Mouse (Mus musculus) B cell, adult 2 months (primary cell): ENCODE results near the gene Coq4.

Source experiments
- DNase-seq, 2 experiments: peaks; one replicate each; pipeline ENCODE4 v3.0.0; 2022

The Coq4 gene

DNA sequence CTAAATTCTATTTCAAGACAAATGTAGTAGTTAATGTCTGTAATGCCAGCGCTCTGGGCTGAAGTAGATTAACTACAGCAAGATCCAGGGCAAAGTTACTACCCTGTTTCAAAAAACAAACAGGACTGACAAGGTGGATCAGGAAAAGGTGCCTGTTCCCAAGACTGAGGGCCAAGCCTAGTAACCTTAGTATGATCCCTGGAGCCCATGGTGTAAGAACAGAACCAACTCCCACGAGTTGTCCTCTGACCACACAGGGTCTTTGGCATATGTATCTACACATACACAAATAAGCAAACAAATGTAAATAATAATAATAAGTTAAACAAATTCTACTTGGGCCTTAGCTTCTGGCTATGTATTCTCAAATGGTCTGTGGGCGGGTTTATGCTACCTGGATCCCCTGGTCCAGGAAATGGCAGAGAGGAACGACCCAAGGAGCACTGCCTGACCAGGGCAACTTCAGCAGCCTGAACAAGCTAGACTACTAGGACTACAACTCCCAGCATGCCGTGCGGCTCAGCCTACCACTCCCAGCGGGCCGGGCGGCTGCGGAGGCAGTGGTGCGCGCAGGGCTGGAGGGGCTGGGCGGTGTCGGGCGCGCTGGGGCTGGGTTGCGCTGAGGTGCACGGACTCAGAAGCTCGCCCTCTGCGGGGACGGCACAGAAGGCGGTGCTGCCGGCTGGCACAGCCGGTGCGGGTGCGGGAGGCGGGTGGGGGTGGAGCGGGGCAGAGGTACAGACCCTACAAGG lies 15.0 kb downstream of the Coq4 start, which contains the start of gene Slc27a4:
Gene Slc27a4 (plus strand): TSS at position 560 of the 752 bp plus-strand sequence.
- peak; percentile 95 for DNase-seq

DNA sequence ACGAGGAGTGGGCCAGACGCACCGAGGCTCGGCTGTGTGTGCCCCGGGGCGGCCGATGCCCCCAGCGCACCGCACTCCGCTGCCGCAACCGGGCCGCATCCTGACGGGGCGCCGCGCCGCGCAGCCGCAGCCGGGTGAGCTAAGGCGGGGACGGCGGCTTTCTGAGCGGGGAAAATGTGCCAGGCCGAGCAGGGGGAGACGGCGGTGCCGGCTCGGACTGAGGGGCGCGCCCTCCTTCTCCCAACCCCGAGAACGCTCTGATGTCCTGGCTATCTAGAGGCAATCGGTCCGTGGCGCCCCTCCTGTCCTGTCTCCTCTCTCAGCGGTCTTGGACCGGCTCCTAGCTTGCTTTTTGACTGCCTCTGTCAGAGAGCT lies 15.5 kb downstream of the Coq4 start:
- DNase-seq: no peak

DNA sequence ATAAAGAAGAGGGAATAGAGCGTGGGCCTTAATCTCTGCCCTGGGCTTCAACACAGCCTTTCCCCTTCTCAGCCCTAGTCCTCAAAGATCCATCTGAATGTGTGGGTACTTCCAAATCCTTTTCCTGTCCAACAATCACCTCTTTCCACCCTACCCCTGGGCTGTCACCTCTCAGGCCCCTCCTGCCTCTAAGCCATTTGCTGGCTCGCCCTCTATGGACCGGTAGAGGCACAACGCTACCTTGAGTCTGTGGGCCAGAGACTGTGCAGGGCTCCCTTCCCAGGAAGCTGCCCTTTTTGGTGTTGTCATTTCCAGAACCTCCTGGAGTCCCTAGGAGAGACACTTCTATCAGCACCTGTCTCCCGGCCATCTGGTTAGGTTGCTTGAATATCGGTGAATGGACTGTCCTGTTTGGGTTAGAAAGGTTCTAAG lies 16.1 kb downstream of the Coq4 start:
- peak; percentile 29 to 42 for DNase-seq

DNA sequence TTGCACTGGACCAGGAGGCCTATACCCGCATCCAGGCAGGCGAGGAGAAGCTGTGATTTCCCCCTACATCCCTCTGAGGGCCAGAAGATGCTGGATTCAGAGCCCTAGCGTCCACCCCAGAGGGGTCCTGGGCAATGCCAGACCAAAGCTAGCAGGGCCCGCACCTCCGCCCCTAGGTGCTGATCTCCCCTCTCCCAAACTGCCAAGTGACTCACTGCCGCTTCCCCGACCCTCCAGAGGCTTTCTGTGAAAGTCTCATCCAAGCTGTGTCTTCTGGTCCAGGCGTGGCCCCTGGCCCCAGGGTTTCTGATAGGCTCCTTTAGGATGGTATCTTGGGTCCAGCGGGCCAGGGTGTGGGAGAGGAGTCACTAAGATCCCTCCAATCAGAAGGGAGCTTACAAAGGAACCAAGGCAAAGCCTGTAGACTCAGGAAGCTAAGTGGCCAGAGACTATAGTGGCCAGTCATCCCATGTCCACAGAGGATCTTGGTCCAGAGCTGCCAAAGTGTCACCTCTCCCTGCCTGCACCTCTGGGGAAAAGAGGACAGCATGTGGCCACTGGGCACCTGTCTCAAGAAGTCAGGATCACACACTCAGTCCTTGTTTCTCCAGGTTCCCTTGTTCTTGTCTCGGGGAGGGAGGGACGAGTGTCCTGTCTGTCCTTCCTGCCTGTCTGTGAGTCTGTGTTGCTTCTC lies 28.5 kb downstream of the Coq4 start:
- no peak for DNase-seq

DNA sequence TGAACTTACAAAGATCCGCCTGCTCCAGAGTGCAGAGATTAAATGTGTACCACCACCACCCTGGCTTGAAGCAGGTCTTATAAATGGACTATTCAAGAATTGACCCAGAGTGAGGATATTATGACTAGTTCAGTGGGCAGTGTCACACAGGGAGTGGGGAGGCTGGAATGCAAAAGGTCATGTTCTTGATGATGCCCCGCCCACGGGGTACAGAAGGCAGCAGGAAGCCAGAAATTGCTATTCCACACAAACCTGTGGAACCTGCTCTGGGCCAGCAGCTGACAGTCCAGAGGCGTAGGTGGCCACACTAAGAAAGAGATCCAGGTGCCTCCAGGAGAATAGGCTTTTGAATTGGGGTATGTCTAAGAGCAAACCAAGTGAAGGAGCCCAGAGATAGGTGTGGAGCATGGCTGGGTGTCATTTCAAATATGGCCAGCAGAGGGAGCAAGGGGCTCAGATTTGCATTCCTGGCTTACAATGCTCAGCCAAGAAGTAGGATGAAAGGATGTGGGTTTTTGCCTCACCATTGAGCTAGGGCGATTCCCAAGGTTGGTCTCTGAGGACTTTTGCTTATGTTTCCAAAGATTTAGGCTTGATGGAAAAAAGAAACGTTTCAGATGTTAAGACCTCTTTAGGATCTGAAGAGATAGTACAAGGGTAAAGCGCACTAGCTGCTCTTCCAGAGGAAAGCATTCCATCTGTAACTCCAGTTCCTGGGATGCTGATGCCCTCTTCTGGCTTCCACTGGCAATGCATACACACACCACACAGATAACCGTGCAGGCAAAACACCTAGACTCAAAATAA lies 30.3 kb downstream of the Coq4 start:
- DNase-seq: peak; percentile 85 to 87

DNA sequence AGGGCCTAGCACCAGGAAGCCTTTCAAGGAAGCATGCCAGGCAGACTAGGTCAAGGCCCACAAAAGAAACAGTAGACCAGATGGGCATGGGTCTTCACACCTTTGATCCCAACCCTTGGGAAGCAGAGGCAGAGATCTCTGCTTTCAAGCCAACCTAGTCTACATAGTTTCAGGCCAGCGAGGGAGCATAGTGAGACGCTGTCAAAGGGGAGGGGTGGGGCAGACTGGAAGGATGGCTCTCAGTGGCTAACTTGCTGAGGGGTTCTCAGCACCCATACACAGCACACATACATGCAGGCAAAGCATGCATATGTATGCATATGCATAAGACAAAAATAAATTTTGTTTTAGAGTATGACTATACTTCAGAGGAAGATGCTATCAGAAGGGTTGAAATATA lies 32.1 kb downstream of the Coq4 start:
- no peak for DNase-seq

DNA sequence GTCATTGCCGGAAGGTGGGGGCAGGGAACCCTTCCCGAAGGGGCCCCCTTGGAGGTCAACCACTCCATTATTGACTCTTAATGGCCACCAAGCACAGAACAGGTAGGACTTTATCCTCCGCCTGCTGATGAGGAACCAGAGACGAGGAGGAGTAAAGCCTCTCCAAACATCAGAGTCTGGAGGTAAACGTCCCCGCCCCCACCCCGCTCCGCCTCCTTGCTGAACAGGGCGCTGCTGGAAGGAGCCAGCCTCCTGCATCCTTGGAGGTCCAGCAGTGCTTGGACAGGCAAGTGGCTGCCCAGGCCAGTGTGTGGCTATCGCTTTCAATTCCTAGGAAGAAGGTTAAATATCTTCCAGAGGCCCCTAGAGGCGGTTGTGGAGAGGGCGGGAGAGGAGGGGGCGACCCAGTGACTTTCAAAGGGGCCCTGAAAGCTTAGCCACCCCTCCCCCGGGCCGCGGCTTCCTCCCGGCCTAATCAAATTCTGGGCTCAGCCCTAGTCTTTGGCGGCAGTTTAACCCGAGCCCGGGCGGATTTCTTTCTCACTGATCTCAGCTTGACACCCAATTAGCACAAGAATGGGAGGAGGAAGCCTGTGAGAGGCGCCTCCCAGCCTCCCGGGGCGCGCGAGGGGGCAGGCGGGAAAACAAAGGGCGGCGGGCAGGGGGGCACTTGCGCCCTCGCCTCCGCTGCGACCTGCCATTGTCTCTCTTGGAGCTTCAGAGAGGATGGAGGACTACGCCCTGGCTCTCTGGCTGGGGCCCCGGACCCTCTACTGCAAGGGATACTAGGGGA lies 32.9 kb downstream of the Coq4 start, which contains the start of gene Urm1:
Gene Urm1 (plus strand): TSS at position 51 of the 793 bp plus-strand sequence.
- DNase-seq: peak; percentile 52 to 58

DNA sequence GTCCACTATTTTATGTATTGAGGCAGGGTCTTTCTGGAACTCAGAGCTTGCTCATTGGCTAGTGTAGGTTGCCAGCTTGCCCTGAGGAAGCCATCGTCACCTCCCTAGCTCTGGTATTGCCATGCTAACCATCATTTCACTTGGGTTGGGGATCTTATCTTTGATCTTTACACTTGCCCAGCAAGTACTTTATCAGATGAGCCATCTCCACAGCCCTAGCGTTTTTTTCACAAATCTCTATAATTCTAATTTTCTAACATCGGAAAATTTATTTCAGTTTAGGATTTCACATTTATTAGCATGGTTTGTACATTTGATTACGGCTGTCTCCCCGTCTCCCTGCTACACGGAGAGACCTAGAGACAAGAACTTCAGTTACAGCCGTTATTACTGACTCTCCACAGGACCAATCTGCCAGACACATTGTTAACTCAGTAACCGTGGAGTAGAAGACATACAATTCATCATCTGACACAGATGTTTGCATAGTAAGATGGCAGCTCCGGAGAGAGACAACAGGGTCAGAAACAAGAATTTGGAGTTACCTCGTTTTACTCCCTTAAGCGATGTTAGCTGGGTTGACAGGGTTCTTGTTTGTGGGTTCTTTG lies 39.1 kb downstream of the Coq4 start:
- no peak for DNase-seq

DNA sequence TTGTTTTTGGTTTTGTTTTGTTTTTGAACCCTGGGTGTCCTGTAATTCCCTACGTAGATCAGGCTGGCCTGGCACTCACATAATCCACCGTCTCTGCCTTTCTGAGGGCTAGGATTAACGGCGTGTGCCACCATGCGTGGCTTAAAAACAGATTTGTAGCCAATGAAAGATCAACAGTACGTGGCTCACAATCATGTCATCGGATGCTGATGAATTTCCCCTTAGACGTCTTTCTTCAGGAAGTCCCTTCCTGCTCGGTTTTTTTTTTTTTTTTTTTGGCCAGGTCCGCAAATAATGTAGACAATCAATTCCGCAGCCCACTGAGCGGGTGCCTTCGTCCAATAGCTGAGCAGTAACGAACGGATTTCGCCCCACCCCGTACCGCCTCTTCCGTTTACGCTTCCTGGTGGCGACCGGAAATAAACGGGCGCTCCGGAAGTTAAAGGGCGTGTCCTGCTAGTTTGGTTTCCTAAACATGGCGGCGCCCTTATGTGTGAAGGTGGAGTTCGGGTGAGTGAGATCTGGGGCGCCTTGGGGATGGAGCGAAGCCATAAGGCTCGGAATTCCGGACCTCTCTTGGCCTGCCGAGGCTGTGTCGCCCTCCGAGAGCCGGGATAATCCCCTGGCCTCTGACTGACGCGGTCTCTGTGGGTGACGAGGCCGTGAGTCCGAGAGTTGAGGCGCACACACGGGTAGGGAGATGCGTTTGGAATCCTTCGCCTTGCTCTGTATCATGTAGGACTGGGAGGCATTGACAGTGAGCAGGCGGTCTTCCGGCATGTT lies 39.8 kb downstream of the Coq4 start:
- peak; percentile 97 to 98 for DNase-seq

DNA sequence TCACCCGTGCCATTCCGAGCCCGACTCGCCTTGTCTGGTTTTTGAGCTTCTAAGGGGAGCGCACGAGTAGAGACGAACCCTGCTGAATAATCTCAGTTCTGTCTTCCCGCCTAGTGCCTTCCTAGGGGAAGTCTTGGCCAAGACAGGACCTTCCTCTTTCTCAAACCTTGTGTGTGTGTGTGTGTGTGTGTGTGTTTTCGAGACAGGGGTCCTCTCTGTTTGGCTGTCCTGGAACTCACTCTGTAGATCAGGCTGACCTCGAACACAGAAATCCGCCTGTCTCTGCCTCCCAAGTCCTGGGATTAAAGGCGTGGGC lies 40.4 kb downstream of the Coq4 start:
- no peak for DNase-seq

DNA sequence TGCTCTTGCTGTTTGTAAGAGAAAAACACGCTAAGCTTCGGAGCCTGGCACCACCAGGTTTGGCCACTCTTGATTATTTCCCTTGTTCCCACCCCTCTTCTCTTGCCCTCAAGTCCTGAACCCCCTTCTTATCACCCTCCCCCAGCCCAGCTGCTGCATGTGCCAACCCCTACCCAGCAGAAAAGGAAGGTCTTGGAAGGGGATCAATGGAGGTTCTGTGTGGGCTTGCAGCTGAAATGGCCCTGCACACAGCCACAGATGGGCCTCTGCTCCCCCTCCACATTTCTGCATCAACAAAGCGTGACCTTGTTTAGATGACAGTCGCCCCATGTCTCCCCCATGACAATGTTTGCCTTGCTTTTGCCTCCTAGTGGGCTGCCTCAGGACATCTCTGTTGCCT lies 43.8 kb downstream of the Coq4 start:
- no peak for DNase-seq

DNA sequence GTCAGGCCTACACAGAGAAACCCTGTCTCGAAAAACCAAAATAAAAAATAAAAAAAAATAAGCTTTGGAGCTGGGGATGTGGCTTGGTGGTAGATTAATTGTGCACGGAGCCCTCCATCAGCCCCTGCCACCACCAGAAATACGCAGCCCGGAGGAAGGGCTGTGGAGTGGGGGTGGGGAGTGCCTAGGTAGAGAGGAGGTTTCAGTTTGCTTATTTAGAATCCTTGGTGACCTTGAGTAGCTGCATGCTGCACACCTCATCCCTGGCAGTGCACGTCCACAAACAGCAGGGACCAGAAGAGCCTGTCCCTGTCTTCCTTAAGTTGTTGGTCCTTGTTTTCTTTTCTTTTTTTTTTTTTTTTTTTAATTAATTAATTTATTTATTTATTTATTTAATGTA lies 46.5 kb downstream of the Coq4 start:
- no peak for DNase-seq

DNA sequence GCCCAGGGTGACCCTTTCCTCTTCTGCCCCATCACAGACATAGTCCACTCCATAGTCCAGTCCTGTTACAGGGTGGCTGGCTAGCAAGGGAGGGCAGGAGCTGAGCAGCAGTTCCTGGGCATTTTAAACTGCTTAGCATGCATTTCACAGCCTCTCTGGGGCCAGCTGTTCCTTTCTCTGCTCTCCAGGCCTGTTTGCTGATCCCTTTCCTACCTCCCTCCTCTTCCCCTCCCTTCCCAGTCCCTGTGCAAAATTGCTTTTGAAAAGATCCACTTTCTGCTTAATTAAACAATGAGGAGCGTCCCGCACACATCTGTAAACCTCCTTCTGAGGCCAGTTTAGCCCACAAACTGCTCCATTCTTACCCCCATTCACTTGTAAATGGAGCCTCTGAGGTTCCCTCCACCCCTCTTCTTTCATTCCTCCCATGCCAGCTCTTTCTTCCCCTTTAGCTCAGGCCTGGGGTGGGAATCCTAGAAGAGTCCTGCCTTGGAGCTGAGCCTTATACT lies 48.2 kb downstream of the Coq4 start:
- no peak for DNase-seq

DNA sequence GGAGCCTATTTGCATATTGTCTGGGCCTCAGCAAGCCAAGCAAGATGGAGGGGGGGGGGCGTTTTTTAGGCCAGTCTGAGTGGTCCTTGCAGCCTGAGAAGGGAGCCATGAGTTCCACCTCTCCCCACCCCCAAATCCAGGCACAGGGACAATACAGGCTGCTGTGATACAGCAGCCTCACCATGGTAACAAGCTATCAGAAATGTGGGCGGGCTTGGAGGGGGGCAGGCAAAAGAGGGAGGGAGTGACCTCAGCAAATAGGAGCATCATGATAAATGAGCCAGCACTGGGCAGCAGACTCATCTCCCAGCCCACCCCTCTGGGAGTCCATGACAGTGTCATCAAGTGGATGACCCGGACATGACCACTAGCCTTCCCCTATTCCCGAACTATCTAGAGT lies 52.2 kb downstream of the Coq4 start:
- no peak for DNase-seq

DNA sequence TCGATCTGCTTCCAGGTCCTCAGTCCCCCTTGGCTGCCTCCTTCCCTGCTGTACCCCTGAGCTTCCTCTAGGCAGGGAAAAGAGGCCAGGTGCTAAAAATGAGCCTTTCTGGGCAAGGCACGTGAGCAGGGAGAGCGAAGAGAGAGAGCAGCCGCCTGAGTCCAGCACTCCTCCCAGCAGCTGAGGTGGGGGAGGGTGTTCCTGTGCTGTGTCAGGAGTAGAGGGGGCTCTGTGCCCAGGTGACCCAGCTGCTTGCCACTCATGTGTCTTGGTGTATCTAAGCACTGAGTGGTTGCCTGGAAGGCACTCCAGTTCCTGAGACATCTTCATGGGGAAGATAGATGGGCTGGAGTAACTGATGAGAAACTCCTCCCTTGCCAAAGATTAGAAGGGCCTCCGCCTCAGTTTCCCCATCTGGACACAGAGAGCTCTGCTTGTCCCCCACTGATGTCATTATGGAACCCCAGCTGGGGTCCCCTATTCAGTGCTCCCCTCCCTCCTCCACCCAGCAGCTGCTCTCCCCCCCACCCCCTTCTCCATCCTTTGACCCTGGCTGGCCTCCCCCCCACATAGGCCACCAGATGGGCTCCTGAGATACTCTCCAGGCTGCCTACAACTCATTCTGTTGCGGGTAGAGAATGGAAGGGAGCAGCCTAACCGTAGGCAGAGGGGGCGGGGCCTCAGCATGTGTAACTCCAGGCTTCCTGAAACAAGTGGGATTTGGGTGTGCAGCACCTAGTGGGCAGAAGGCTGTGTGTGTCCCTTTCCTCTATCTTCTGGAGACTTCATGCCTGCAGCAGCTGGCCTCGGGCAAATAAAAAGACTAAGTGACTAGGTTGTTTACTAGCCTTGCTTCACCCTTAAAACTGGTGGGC lies 56.2 kb downstream of the Coq4 start:
- no peak for DNase-seq

DNA sequence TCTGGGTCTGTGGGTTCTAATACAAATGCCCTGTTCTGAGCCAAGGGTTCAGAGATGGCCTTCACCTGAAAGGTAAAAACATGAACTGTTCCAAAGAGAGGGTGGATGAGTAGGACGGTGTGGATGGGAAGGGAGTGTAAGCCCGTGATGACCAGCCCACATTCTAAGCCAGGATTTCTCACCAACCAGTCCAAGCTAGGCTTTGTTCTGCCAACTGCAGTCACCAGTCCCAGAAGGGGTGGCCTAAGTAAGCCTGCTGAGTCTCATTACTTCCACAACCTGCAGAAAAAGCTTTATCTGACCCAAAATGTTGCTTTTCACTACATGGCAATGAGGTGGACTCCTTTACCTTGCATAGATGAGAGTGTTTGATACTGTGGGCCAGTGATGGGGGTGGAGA lies 56.8 kb downstream of the Coq4 start:
- no peak for DNase-seq

DNA sequence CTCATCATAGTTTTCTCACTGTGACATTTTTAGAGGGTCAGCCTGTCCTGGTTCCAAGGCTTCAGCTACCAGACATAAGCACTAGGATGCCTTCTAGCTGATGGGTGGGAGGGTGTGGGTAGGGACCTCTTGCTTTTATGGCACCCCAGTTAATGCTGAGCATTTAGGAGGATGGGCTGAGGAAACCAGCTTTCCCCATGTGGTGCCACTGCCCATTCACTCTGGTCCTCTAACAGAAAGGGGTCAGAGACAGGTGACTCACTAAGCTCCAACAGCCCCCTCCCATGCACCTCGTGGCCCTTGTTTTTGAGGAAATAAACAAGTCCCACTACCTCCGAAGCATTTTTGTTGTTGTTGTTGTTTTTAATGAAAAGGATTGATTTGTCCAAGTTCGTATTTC lies 57.4 kb downstream of the Coq4 start:
- DNase-seq: no peak

DNA sequence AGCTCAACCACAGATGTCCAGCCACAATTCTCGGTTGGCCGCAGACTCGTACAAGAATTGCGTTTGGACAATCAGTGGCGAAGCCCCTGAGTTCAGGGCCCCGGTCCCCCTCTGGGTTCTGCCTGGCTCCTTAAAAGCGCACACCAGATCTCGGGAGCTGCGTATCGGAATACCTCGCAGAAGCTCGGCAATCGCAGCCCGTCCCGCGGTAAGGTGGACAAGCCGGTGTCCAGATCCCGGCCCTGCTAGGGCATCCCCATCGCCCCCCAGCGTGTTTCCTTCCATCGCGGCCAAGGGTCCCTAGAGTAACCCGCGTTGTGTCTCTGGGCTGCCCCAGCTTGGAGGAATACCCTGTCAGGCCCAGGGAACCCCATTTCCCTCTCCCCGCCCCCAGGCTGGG lies 58.3 kb downstream of the Coq4 start:
- DNase-seq: no peak

DNA sequence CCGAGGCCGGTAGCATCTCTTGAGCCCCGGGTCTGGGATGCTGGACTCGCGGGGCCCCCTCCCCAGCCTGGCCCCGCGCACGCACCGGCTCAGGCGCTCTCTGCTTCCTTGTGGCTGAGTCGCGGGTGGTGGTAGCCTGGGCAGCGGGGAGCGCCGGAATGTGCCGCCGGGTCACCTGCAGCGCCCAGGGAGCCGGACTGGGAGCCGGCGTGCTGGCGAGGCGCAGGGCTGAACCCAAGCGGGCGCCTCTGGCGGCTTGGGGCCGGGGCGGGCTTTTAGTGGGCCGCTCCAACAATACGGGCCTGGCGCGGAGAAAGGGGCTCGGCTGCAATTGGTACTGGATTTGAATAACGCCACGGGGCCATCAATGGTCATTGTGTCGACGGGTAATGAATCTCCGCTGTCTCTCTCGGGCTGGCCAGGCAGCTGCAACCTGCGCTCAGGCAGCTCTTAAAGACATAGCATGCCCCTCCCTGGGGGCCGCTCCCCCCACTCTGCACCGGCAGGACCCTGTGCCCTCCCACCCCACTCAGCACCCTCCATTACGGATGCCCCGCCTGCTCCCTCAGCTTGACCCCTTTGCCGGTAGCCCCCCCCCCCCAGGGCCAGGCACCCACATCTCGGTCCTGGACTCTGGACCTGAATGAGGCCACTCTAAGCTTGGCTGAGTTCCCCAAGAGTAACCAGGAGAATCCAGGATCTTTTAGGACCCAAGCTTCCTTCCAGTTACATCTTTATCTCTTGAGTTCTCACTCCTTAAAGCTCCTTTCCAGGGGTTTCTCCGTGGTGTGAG lies 59.0 kb downstream of the Coq4 start:
- DNase-seq: no peak

DNA sequence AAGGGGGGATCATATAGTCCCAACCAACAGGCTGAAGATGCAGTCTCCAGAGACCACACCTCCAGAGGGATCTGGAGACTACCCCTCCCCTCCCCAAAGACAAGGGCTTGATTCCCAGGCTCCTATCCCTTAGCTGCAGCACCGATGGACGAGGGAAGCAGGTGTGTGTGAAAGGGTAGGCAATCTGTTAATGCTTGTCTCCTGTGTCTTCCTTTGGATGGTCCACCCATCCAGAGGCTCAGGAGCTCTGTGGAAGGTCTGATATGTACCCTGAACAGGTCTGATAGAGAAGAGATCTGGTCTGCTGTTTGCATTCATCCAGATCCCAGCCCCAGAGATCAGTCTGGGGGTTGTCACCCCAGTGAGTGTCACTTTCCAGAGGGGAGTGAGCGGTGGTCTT lies 59.6 kb downstream of the Coq4 start:
- DNase-seq: no peak
